Mouse (Mus musculus) liver, adult 2 months (tissue): ENCODE measurements at regions not wholly inside any gene's neighbourhood (a gene's known extent, or its start where the extent isn't known, plus 50 kb on each side); places are given as distances from the start of the nearest gene placed in this dataset.
"Not testable (repeated sequence)": the region's sequence is repeated elsewhere in the genome, so short reads cannot be mapped to it uniquely, and the experiment has no call there.

Experiments used
- DNase-seq: peaks from one replicate; pipeline ENCODE4 v3.0.0-alpha.2; 2011; ENCODE audit warnings: low read depth, low spot score; ENCODE audit errors: extremely low read depth
- H3K27ac ChIP-seq: fragments of 200-500 bp; replicated peaks from 2 replicates; pipeline ENCODE4 v1.5.1; 2012; ENCODE audit warnings: low read depth, mild to moderate bottlenecking, control low read depth, inconsistent platforms, low read length; ENCODE audit not compliant: insufficient read depth
- H3K27me3 ChIP-seq: fragments of 200-500 bp; 2 replicates; pipeline ENCODE4 v1.6.1; 2012; ENCODE audit warnings: mild to moderate bottlenecking, moderate library complexity, low read length, inconsistent platforms; ENCODE audit not compliant: control insufficient read depth, insufficient read depth
- H3K36me3 ChIP-seq: fragments of 200-500 bp; 2 replicates; pipeline ENCODE4 v1.6.1; 2012; ENCODE audit warnings: low read length, inconsistent platforms; ENCODE audit not compliant: control insufficient read depth, insufficient read depth
- H3K4me1 ChIP-seq: fragments of 200-500 bp; 2 replicates; pipeline ENCODE4 v1.6.1; 2011; ENCODE audit warnings: low read length; ENCODE audit not compliant: control insufficient read depth, insufficient read depth
- H3K4me3 ChIP-seq: fragments of 200-500 bp; 2 replicates; pipeline ENCODE4 v1.5.1; 2011; ENCODE audit warnings: low read depth, mild to moderate bottlenecking, control low read depth, low read length, moderate library complexity; ENCODE audit not compliant: insufficient read depth
- H3K79me2 ChIP-seq: fragments of 200-500 bp; 2 replicates; pipeline ENCODE4 v1.6.1; 2012; ENCODE audit warnings: inconsistent platforms, mild to moderate bottlenecking, low read length, moderate library complexity; ENCODE audit not compliant: control insufficient read depth, insufficient read depth
- H3K9ac ChIP-seq: fragments of 200-500 bp; 2 replicates; pipeline ENCODE4 v1.6.1; 2012; ENCODE audit warnings: low read depth, mild to moderate bottlenecking, control low read depth, inconsistent platforms, low read length
- CTCF ChIP-seq: fragments of 200-500 bp; IDR thresholded peaks from 2 replicates; pipeline ENCODE4 v1.5.1; 2011; ENCODE audit warnings: low read depth, low read length, control low read depth
- POLR2A ChIP-seq: fragments of 200-500 bp; IDR thresholded peaks from 2 replicates; pipeline ENCODE4 v1.6.1; 2011; ENCODE audit warnings: low read length, control low read depth; ENCODE audit not compliant: insufficient read depth; ENCODE audit errors: extremely low read depth
- WGBS: fragments of 180-500 bp; shearing (Covaris S2); methylation state at CpG from one replicate; pipeline ENCODE4 v1.1.7; 2018; 5-methylcytosine and 5-hydroxymethylcytosine counted together

DNA sequence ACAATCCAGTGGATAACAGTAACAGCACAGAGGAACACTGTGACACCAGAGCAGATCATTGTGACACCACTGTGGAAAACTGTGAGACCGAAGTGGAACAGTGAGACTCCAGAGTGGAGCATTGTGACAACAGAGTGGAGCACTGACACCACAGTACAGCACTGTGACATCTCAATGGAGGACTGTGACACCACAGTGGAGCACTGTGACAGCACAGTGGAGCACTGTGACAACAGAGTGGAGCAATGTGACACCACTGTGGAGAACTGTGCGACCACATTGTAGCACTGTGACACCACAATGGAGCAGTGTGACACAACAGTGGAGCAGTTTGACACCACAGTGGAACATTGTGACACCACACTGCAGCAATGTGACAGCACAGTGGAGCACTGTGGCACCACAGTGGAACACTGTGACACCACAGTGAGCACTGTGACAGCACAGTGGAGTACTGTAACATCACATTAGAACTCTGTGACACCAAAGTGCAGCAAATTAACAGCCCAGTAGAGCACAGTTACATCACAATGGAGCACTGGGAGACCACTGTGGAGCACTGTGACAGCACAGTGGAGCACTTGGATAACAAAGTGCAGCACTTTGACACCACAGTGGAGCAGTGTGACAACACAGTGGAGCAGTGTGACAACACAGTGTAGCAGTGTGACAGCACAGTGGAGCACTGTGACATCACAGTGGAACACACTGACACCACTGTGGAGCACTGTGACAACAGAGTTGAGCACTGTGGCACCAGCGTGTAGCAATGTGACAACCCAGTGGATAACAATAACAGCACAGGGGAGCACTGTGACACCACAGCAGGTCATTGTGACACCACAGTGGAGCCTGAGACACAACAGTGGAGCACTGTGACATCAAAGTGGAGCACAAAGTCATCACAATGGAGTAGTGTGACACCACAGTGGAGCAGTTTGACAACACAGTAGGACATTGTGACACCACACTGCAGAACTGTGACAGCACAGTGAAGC is 84.9 kb upstream of the Vmn1r2 start:
- 70% methylated on average over 3 of the region's 3 CpGs for WGBS
- peak; percentile 20 for DNase-seq
- no peak overlapping the region for H3K27ac ChIP-seq

DNA sequence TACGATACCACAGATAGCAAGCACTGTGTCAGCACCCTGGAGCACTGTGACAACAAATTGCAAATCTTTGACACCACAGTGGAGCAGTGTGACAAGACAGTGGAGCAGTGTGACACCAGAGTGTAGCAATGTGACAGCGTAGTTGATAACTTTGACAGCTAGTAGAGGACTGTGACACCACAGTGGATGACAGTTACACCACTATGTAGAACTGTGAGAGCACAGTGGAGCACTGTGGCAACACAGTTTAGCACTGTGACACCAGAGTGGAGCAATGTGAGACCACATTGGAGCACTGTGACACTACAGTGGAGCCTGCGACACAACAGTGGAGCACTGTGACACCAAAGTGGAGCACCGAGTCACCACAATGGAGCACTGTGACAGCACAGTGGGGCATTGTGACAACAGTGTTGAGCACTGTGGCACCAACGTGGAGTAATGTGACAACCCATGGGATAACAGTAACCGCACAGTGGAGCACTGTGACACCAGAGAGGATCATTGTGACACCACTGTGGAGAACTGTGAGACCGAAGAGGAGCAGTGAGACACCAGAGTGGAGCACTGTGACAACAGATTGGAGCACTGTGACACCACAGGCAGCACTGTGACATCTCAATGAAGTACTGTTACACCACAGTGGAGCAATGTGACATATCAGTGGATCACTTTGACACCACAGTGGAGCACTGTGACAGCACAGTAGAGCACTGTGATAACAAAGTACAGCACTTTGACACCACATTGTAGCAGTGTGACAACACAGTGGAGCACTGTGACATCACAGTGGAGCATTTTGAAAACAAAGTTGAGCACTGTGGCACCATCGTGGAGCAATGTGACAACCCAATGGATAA is 83.7 kb upstream of the Vmn1r2 start:
- Histone ChIP-seq H3K79me2 (no peaks in the 10 kb centered on the region), H3K27ac (no peak overlapping the region), H3K27me3 (no peaks in the 10 kb centered on the region), H3K4me3 (no peak overlapping the region), H3K4me1 (no peaks in the 10 kb centered on the region), H3K9ac (no peak overlapping the region), H3K36me3 (no peaks in the 10 kb centered on the region)
- DNase-seq: peak; percentile 33
- WGBS: 52% methylated on average over 8 of the region's 8 CpGs
- no peak for TF ChIP-seq CTCF
- TF ChIP-seq POLR2A: no peak

More for the DNA sequence above, 84.9 kb upstream of the Vmn1r2 start:
- Histone ChIP-seq H3K79me2 (no peaks in the 10 kb centered on the region), H3K27me3 (no peaks in the 10 kb centered on the region), H3K4me3 (no peak overlapping the region), H3K9ac (no peak overlapping the region), H3K36me3 (no peaks in the 10 kb centered on the region), H3K4me1 (no peaks in the 10 kb centered on the region)
- TF ChIP-seq CTCF (no peak), POLR2A (no peak)

DNA sequence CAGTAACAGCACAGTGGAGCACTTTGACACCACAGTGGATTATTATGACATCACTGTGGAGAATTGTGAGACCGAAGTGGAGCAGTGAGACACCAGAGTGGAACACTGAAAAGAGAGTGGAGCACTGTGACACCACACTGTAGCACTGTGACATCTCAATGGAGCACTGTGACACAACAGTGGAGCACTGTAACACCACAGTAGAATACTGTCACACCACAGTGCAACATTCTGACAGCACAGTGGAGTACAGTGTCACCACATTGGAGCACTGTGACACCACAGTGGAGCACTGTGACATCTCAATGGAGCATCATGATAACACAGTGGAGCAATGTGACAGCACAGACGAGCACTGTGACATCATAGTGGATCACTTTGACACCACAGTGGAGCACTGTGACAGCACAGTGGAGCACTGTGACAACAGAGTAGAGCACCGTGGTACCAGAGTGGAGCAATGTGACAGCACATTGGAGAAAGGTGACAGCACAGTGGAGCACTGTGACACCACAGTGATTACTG is 83.0 kb upstream of the Vmn1r2 start:
- H3K4me3 ChIP-seq: no peak overlapping the region
- TF ChIP-seq POLR2A (no peak), CTCF (no peak)
- no peak overlapping the region for H3K9ac ChIP-seq
- no peaks in the 10 kb centered on the region for H3K27me3 ChIP-seq
- WGBS: 59% methylated on average over 3 of the region's 3 CpGs
- H3K4me1 ChIP-seq: no peaks in the 10 kb centered on the region
- no peaks in the 10 kb centered on the region for H3K36me3 ChIP-seq
- DNase-seq: peak; percentile 31
- H3K27ac ChIP-seq: no peak overlapping the region
- no peaks in the 10 kb centered on the region for H3K79me2 ChIP-seq

DNA sequence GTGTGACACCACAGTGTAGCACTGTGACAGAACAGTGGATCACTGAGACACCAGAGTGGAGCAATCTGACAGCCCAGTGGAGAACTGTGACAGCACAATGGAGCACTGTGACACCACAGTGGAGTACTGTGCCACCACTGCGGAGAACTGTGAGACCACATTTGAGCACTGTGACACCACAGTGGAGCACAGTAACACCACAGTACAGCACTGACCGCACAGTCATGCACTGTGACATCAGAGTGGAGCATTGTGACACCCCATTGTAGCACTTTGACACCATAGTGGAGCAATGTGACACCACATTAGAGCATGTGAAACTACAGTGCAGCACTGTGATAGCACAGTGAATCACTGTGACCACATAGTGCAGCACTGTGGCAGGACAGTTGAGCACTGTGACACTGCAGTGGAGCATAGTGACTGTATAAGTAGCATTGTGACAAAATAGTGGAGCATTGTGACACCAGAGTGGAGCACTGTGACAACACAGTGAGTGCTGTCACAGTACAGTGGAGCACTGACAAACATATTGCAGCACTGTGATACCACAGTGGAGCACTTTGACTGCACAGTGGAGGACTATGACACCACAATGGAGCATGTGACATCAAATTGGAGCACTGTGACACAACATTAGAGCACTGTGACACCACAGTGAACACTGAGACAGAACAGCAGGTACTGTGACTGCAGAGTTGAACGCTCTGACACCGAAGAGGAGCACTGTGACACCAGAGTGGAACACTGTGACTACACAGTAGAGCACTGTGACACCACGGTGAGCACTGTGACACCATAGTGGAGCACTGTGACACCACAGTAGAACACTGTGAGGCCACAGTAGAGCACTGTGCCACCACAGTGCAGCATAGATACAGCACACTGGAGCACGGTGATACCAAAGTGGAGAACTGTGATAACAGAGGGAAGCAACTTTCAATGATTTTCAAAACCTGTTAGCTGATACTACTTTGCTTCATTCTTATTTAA is 81.4 kb upstream of the Vmn1r2 start:
- Histone ChIP-seq H3K27me3 (no peaks in the 10 kb centered on the region), H3K4me1 (no peaks in the 10 kb centered on the region), H3K36me3 (no peaks in the 10 kb centered on the region), H3K79me2 (no peaks in the 10 kb centered on the region), H3K27ac (no peak overlapping the region), H3K4me3 (no peak overlapping the region), H3K9ac (no peak overlapping the region)
- TF ChIP-seq POLR2A (no peak), CTCF (no peak)
- peak; percentile 33 for DNase-seq
- 54% methylated on average over 6 of the region's 6 CpGs for WGBS

DNA sequence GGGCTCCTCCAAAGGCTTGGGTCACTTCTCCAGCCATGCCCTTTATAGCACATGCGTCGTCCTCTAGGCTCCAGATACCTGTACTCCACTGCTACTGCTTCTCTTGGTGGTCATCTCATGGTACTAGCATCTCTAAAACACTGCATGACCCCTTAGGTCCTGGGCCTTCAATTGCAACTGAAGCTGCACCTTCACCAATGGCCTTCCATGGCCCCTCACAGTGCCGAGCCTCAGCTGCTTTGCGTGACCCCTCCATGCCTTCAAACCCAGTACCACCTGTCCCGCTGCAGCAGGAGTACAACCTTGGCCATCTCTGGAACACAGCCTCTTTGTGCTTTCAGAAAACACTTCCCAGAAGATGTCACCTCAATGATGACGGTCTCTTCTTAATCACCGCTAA is 79.5 kb upstream of the Vmn1r2 start:
- not testable (repeated sequence) for H3K9ac ChIP-seq, H3K4me1 ChIP-seq, H3K27ac ChIP-seq, H3K36me3 ChIP-seq, DNase-seq, H3K27me3 ChIP-seq, H3K4me3 ChIP-seq, H3K79me2 ChIP-seq
- WGBS: 76% methylated on average over 7 of the region's 7 CpGs
